Mouse (Mus musculus): ENCODE measurements around the gene Celf2. TPM values are rescaled to one million over a fixed set of nuclear protein-coding genes. Genes with fewer than 3 reads are reported as not detected.

The Celf2 gene
- polyA plus RNA-seq, 1 experiment from 2014 or later = 60.7 TPM

DNA sequence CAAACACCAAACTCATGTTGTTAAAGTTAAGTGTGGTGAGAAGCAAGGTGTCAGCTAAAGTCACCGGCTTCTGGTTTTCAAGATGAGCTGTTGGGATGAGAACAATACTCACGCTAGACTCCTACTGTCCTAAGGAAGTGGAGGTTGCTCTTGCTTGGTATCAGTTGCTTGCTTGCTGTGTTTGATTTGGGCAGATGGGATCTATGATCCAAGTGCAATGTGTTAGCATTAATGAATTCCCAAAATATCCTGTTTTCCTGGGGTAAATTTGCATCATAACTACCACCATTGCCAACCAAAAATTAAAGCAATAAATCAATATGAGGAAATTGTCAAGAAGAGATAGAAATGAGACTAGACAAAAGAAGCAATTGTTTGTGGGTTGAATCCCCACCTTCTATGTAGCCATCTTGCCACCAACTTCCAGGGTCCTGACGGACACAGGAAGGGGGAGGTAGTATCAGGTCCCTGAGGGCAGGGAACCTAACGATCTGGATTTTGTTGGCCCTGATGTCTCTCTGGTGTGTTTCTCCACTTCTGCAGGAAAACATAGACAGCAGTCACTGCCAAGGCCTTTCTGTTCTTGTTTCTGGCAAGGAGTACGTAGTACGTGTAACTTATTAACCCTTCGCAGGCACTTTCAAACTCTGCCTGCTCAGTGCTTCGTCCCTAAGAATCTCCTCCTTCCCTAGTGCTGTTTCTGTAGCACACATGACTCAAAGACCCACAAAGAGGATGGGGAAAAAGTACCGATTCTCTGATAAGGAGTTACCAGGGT is 563.5 kb downstream of the Celf2 start:
- Histone ChIP-seq H3K27ac (no peak overlapping the region), H3K27me3 (no peaks in the 10 kb centered on the region), H3K36me3 (no peaks in the 10 kb centered on the region), H3K4me2 (no peak overlapping the region), H3K4me1 (no peaks in the 10 kb centered on the region), H3K4me3 (no peak overlapping the region), H3K9me3 (no peaks in the 10 kb centered on the region), H3K9ac (no peak overlapping the region)
- WGBS = 63% methylated on average over 9 of the region's 9 CpGs
- no peak for ATAC-seq (ENCODE audit: insufficient number of reproducible peaks, low FRiP score, low TSS enrichment, low read depth)

DNA sequence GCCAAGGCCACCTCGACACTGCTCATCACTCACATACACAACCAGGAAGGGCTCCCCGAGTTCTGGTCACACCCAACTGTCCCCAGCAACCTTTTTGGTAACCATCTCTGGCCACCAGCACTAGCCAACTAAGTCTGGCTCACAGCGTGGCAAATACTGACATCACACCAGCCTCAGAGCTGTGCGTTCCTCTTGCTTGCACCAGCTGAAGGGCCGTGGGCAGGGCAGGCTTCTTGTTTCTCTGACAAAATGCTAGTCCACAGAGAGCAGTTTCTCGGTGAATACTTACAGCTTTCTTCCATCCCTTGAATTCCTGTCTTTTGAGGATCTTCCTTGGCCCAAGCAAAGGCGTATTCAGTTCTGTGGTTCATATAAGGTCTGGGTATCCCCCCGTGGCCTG is 565.7 kb downstream of the Celf2 start:
- no peaks in the 10 kb centered on the region for H3K27me3 ChIP-seq
- no peaks in the 10 kb centered on the region for H3K4me1 ChIP-seq
- no peak for ATAC-seq (ENCODE audit: insufficient number of reproducible peaks, low FRiP score, low TSS enrichment, low read depth)
- no peaks in the 10 kb centered on the region for H3K36me3 ChIP-seq
- H3K4me3 ChIP-seq = no peak overlapping the region
- 69% methylated on average over 8 of the region's 8 CpGs for WGBS
- H3K27ac ChIP-seq = no peak overlapping the region
- no peak overlapping the region for H3K4me2 ChIP-seq
- H3K9ac ChIP-seq = no peak overlapping the region
- no peaks in the 10 kb centered on the region for H3K9me3 ChIP-seq

DNA sequence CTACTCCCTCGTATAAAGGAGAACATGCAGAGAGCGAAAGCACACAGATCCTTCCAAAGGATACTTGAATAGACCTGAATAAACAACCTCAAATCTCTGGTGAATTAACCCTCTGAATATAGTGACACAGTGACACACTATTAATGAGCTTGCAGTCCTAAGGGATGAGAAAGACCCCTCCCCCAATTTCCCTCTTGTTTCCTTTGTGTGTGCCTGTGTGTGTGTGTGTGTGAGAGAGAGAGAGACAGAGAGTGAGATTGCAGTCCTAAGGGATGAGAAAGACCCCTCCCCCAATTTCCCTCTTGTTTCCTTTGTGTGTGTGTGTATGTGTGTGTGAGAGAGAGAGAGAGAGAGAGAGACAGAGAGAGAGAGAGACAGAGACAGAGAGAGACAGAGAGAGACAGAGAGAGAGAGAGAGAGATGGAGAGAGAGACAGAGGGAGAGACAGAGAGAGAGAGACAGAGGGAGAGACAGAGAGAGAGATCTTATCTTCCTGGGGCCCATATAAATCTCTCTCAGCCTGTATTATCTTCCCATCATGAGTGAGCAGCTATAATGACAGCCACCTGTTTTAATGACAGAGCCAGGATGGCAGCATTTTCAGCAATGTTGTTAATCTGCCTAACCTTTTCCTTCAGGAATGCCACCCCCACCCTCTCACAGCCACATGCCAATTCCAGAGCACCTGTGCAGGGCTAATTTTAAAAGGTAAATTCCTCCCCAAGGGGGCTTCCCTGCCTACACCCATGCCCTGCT is 566.5 kb downstream of the Celf2 start:
- H3K4me3 ChIP-seq = no peak overlapping the region
- H3K36me3 ChIP-seq = no peaks in the 10 kb centered on the region
- no peak overlapping the region for H3K4me2 ChIP-seq
- H3K9me3 ChIP-seq = no peaks in the 10 kb centered on the region
- no peaks in the 10 kb centered on the region for H3K4me1 ChIP-seq
- H3K9ac ChIP-seq = no peak overlapping the region
- 60% methylated on average over 2 of the region's 2 CpGs for WGBS
- ATAC-seq (ENCODE audit: insufficient number of reproducible peaks, low FRiP score, low TSS enrichment, low read depth) = no peak
- no peaks in the 10 kb centered on the region for H3K27me3 ChIP-seq
- no peak overlapping the region for H3K27ac ChIP-seq

DNA sequence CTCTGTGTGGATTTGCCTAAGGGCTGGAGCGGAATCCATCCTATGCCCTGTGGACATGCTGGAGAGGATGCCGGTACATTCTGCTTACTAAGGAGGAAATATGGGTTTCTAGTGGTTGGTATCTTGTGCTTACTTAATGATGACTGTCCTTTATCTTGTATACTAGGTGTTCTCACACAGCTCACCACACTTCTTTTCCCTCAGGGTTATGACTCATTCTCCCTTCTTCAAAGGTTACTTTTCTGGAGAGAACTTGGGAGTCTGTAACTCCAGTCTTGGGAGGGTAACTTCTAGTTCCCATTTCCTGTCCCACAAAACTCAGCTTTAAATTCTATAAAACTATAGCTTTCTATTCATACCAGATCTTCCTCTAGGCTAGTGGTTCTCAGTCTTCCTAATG is 570.2 kb downstream of the Celf2 start:
- no peak overlapping the region for H3K27ac ChIP-seq
- no peaks in the 10 kb centered on the region for H3K4me1 ChIP-seq
- ATAC-seq (ENCODE audit: insufficient number of reproducible peaks, low FRiP score, low TSS enrichment, low read depth) = no peak
- no peak overlapping the region for H3K9ac ChIP-seq
- H3K27me3 ChIP-seq = no peaks in the 10 kb centered on the region
- H3K4me3 ChIP-seq = no peak overlapping the region
- no peak overlapping the region for H3K4me2 ChIP-seq
- 92% methylated on average over 2 of the region's 2 CpGs for WGBS
- H3K9me3 ChIP-seq = no peaks in the 10 kb centered on the region
- H3K36me3 ChIP-seq = no peaks in the 10 kb centered on the region

DNA sequence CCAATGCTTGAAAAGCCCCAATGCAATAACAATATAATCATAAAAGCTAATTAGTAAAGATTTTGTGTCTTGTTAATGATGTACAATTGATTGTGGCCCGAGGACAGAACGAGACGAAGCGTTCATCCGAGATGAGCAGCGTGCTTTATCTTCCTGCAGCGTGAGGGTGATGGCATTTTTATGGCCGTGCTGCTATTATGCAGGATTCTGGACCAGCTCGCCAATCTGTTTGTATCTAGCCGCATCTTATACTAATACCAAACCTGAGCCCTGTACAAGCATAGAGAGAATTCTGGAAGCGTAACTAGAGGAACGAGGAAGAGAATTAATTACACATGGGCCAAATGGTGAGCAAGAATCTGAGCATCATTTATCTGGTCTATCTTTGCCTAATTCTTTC is 576.2 kb downstream of the Celf2 start:
- Histone ChIP-seq H3K4me2 (no peak overlapping the region), H3K36me3 (no peaks in the 10 kb centered on the region), H3K9me3 (no peaks in the 10 kb centered on the region), H3K4me3 (no peak overlapping the region), H3K27ac (no peak overlapping the region), H3K9ac (no peak overlapping the region), H3K4me1 (no peaks in the 10 kb centered on the region), H3K27me3 (no peaks in the 10 kb centered on the region)
- 41% methylated on average over 12 of the region's 12 CpGs for WGBS
- no peak for ATAC-seq (ENCODE audit: insufficient number of reproducible peaks, low FRiP score, low TSS enrichment, low read depth)

DNA sequence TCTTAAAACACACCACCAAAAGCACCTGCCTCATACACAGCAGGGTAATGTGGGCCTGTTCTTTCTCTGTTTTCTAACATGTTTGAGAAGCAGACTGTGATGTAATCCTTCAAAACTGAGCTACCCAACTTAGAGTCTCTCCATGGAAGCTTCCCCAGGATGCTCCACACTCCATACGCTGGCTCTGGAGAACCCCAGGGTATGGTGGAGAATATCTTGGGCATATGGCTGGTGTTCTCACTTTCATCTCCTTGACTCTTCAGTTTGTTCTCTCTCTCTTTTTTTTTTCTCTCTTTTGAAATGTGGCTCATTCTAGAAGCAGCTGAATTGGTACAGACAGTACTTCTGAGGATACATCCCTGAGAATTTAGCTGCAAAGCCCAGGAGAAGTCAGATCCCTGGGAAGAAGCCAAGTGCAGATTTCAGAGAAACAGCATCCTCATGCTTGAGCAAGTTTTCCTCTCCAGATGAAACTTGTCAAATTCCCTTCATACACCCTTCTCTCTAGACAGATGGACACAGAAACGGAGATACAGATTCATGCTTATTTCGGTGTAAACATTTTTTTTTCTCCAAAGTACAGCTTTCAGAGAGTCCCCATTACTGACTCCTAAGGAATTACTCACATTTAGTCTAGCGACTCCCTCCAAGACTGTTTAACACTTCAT is 581.5 kb downstream of the Celf2 start:
- Histone ChIP-seq H3K4me1 (0 out of 2 replicates have a peak, but pooled peaks cover 2% of the 10 kb centered on the region), H3K9me3 (no peaks in the 10 kb centered on the region), H3K9ac (no peak overlapping the region), H3K27me3 (no peaks in the 10 kb centered on the region), H3K27ac (no peak overlapping the region), H3K4me3 (no peak overlapping the region), H3K4me2 (no peak overlapping the region), H3K36me3 (no peaks in the 10 kb centered on the region)
- WGBS = 77% methylated on average over 4 of the region's 4 CpGs
- ATAC-seq (ENCODE audit: insufficient number of reproducible peaks, low FRiP score, low TSS enrichment, low read depth) = no peak

DNA sequence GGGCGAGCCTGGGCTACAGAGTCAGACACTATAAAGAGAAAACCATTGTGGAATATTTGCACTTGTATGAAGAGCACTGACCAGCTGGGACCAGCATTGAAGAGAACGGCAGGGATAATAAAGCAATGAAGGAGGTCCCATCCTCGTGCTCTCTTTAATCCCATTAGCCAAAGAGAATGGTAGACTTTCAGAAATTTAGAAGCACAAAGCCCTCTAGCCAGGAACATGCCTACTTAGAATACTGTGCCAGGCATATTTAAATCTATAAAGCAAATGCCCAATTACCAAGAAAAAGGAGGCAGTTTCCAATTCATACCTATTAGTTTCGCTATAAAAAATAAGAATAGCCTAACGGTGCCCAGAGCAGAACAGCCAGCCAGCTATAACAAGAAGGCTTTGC is 583.9 kb downstream of the Celf2 start:
- Histone ChIP-seq H3K4me3 (no peak overlapping the region), H3K9me3 (no peaks in the 10 kb centered on the region), H3K4me2 (no peak overlapping the region), H3K36me3 (no peaks in the 10 kb centered on the region), H3K27me3 (no peaks in the 10 kb centered on the region), H3K4me1 (0 out of 2 replicates have a peak, but pooled peaks cover 2% of the 10 kb centered on the region), H3K27ac (no peak overlapping the region), H3K9ac (no peak overlapping the region)
- no peak for ATAC-seq (ENCODE audit: insufficient number of reproducible peaks, low FRiP score, low TSS enrichment, low read depth)
- 64% methylated on average over 5 of the region's 5 CpGs for WGBS

DNA sequence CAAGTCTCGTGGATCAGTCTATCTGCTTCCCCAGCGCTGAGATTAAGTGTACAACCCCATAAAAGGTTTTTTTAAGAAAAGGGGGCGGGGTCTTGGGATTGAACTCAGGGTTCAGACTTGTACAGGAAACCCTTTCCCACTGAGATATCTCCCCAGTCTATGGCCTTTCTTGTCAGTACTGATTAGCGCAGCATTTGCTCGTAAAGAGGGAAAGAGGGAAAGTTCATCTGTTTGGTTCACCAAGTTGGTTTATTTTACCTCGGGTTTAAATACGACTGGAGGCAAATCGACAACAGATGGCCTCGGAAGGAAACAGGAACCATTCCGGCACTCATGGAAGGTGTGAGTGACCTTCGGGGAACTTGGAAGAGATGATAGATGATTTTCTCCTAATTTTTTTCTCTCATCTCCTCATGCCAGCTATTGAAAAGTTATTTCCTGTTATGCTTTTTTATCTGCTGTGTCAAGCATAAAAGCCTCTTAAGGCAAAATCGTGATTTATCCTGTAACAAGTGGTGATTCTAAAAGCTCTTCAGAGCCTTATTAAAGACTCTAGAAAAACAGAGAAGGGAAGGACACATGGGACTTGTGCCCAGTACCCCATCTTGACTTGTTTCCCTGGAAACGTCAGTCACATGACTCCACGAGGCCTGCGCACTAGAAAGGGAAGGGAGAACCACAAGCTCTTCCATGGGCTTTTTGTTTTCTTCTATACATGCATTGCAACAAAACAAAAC is 585.5 kb downstream of the Celf2 start:
- ATAC-seq (ENCODE audit: insufficient number of reproducible peaks, low FRiP score, low TSS enrichment, low read depth) = no peak
- 25% methylated on average over 15 of the region's 15 CpGs for WGBS
- no peak overlapping the region for H3K27ac ChIP-seq

DNA sequence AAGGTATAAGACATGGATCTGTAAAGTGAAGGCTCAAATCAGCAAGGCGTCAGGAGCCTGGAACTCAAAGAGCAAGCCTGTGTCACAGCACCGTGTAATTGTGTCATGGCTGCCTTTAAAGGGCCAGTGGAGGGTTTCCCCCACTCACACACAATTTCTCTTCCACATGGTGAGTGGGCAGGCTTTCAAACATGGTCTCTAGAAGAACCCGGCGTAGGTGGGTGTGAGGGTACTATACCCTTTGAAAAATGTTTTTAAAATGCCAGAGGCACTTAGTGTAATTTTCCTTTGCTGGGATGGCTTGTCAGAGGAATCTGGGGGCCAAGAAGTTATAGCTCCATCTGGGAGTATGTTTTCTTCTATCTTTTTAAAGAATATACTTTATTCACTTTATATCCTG is 594.0 kb downstream of the Celf2 start:
- Histone ChIP-seq H3K4me3 (no peak overlapping the region), H3K36me3 (no peaks in the 10 kb centered on the region), H3K9me3 (no peaks in the 10 kb centered on the region), H3K27me3 (no peaks in the 10 kb centered on the region), H3K9ac (no peak overlapping the region), H3K4me2 (no peak overlapping the region), H3K27ac (no peak overlapping the region), H3K4me1 (no peaks in the 10 kb centered on the region)
- WGBS = 76% methylated on average over 4 of the region's 4 CpGs
- ATAC-seq (ENCODE audit: insufficient number of reproducible peaks, low FRiP score, low TSS enrichment, low read depth) = no peak

More for the DNA sequence above, 585.5 kb downstream of the Celf2 start:
- Histone ChIP-seq H3K4me1 (0 out of 2 replicates have a peak, but pooled peaks cover 2% of the 10 kb centered on the region), H3K4me2 (no peak overlapping the region), H3K36me3 (no peaks in the 10 kb centered on the region), H3K9ac (no peak overlapping the region), H3K27me3 (no peaks in the 10 kb centered on the region), H3K4me3 (no peak overlapping the region), H3K9me3 (no peaks in the 10 kb centered on the region)

DNA sequence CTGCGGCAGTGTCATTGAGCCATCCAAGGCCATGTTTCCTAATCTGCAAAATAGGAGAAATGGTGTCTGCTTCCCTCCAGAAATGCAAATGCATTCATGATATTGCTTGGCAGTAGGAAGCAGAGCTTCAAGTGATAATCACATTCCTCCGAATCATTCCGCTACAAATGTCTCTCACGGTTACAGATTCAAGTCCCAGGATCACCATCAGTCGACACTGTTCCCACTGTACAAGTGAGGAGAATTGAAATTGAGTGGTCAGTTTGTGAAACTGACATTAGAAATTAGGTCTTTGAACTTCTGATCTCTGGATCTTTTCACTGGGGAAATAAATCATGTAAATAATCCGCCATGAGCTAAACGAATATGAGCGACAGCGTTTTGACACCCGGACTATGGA is 596.0 kb downstream of the Celf2 start:
- Histone ChIP-seq H3K4me3 (no peak overlapping the region), H3K27ac (no peak overlapping the region), H3K36me3 (no peaks in the 10 kb centered on the region), H3K9me3 (no peaks in the 10 kb centered on the region), H3K9ac (no peak overlapping the region), H3K27me3 (no peaks in the 10 kb centered on the region), H3K4me1 (no peaks in the 10 kb centered on the region), H3K4me2 (no peak overlapping the region)
- no peak for ATAC-seq (ENCODE audit: insufficient number of reproducible peaks, low FRiP score, low TSS enrichment, low read depth)
- 89% methylated on average over 10 of the region's 10 CpGs for WGBS

DNA sequence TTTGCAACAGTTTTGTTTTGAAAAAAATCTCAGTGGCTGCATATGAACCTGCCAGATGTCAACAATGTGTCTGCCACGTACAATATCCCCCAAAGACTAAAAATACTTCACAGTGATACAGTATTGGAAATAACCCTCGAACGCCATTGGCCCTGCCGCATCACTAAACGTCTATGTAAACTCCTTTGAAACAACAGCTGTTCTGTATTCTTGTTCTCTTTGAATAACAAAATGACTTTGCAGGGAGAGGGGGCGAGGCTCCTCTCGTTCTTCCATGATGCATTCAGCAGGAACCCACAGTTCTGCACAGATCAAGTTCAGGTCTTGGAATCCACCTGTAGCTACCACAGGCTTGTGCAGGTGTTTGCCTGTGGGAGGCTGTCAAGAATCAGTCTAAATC is 597.4 kb downstream of the Celf2 start:
- H3K9me3 ChIP-seq = no peaks in the 10 kb centered on the region
- H3K4me2 ChIP-seq = no peak overlapping the region
- ATAC-seq (ENCODE audit: insufficient number of reproducible peaks, low FRiP score, low TSS enrichment, low read depth) = no peak
- H3K27ac ChIP-seq = no peak overlapping the region
- no peaks in the 10 kb centered on the region for H3K36me3 ChIP-seq
- H3K9ac ChIP-seq = no peak overlapping the region
- no peak overlapping the region for H3K4me3 ChIP-seq
- no peaks in the 10 kb centered on the region for H3K27me3 ChIP-seq
- 44% methylated on average over 7 of the region's 7 CpGs for WGBS
- no peaks in the 10 kb centered on the region for H3K4me1 ChIP-seq
